Mouse (Mus musculus) MEL (cell line): Measurements from ENCODE around the gene Arl13b. TPM values are rescaled to one million over a fixed set of nuclear protein-coding genes. Genes with fewer than 3 reads are reported as not detected.

ENCODE experiments used
- DNase-seq: peaks from one replicate; pipeline ENCODE4 v3.0.0; 2011; ENCODE audit warnings: low read depth, low spot score
- H3K27ac ChIP-seq: 2 replicates; pipeline ENCODE4 v1.5.1; 2012; ENCODE audit warnings: low read depth, mild to moderate bottlenecking, control low read depth, low read length, moderate library complexity; ENCODE audit not compliant: control insufficient read depth
- H3K27me3 ChIP-seq, 2 experiments: fragments of 150-350 bp in 1 of 2; sonication (generic) in 1 of 2; 2 replicates each; pipeline ENCODE4 v1.6.1; 2012; ENCODE audit warnings: low read length in 2 of 2, mild to moderate bottlenecking in 2 of 2, improper control_type of control experiment in 1 of 2, moderate library complexity in 1 of 2; ENCODE audit not compliant: insufficient read depth in 2 of 2, control insufficient read depth in 1 of 2
- H3K36me3 ChIP-seq, 2 experiments: 2 replicates each; pipeline ENCODE4 v1.6.1; 2012 to 2014; ENCODE audit warnings: low read length in 2 of 2, improper control_type of control experiment in 1 of 2, inconsistent platforms in 1 of 2, mild to moderate bottlenecking in 1 of 2; ENCODE audit not compliant: insufficient read depth in 2 of 2, control insufficient read depth in 1 of 2
- H3K4me1 ChIP-seq, 2 experiments: fragments of 150-350 bp in 1 of 2; sonication (generic) in 1 of 2; 2 replicates each; pipeline ENCODE4 v1.6.1; 2012; ENCODE audit warnings: low read length in 2 of 2, improper control_type of control experiment in 1 of 2, mild to moderate bottlenecking in 1 of 2; ENCODE audit not compliant: insufficient read depth in 2 of 2, control insufficient read depth in 1 of 2
- H3K4me3 ChIP-seq, 2 experiments: fragments of 150-350 bp in 1 of 2; sonication (generic) in 1 of 2; 2 replicates each; pipeline ENCODE4 v1.5.1; 2012; ENCODE audit warnings: low read depth in 2 of 2, low read length in 2 of 2, mild to moderate bottlenecking in 2 of 2, moderate library complexity in 2 of 2, control low read depth in 1 of 2, improper control_type of control experiment in 1 of 2; ENCODE audit not compliant: control insufficient read depth in 1 of 2, insufficient read depth in 1 of 2
- H3K79me2 ChIP-seq: 2 replicates; pipeline ENCODE4 v1.6.1; 2012; ENCODE audit warnings: mild to moderate bottlenecking, low read length, moderate library complexity; ENCODE audit not compliant: control insufficient read depth, poor library complexity, insufficient read depth
- H3K9ac ChIP-seq: 2 replicates; pipeline ENCODE4 v1.6.1; 2012; ENCODE audit warnings: low read depth, mild to moderate bottlenecking, control low read depth, low read length, moderate library complexity; ENCODE audit not compliant: control insufficient read depth, poor library complexity, severe bottlenecking
- H3K9me3 ChIP-seq: fragments of 150-350 bp; sonication (generic); replicated peaks from 2 replicates; pipeline ENCODE4 v1.6.1; 2012; ENCODE audit warnings: mild to moderate bottlenecking, low read length, improper control_type of control experiment, moderate library complexity; ENCODE audit not compliant: insufficient read depth
- CHD1 ChIP-seq: IDR thresholded peaks from 2 replicates; pipeline ENCODE4 v1.6.1; 2012; ENCODE audit warnings: low read depth, mild to moderate bottlenecking, inconsistent platforms, low read length, improper control_type of control experiment
- E2F4 ChIP-seq: IDR thresholded peaks from 2 replicates; pipeline ENCODE4 v1.6.1; 2011; ENCODE audit warnings: low read depth, low read length, improper control_type of control experiment, borderline replicate concordance
- ETS1 ChIP-seq: IDR thresholded peaks from 2 replicates; pipeline ENCODE4 v1.6.1; 2012; ENCODE audit warnings: low read depth, mild to moderate bottlenecking, inconsistent platforms, low read length, improper control_type of control experiment, moderate library complexity
- JUND ChIP-seq: IDR thresholded peaks from 2 replicates; pipeline ENCODE4 v1.6.1; 2011; ENCODE audit warnings: low read depth, mild to moderate bottlenecking, improper control_type of control experiment, low read length
- MYB ChIP-seq: IDR thresholded peaks from 2 replicates; pipeline ENCODE4 v1.6.1; 2011; ENCODE audit warnings: mild to moderate bottlenecking, low read depth, low read length, improper control_type of control experiment
- NRF1 ChIP-seq: IDR thresholded peaks from 2 replicates; pipeline ENCODE4 v1.6.1; 2014; ENCODE audit warnings: low read depth, mild to moderate bottlenecking, inconsistent platforms, low read length, improper control_type of control experiment, moderate library complexity; ENCODE audit not compliant: poor library complexity, insufficient read depth, severe bottlenecking
- POLR2AphosphoS2 ChIP-seq: IDR thresholded peaks from 2 replicates; pipeline ENCODE4 v1.6.1; 2011; ENCODE audit warnings: low read length, improper control_type of control experiment
- SMC3 ChIP-seq: IDR thresholded peaks from 2 replicates; pipeline ENCODE4 v1.6.1; 2011; ENCODE audit warnings: low read depth, low read length, improper control_type of control experiment
- TBP ChIP-seq: IDR thresholded peaks from 2 replicates; pipeline ENCODE4 v1.8.0; 2011; ENCODE audit warnings: low read depth, low read length, improper control_type of control experiment
- TCF12 ChIP-seq: IDR thresholded peaks from 2 replicates; pipeline ENCODE4 v1.6.1; 2014; ENCODE audit warnings: low read depth, mild to moderate bottlenecking, inconsistent platforms, low read length, improper control_type of control experiment, moderate library complexity
- USF2 ChIP-seq, 2 experiments: IDR thresholded peaks; 2 replicates each; pipeline ENCODE4 v1.6.1; 2011 to 2012; ENCODE audit warnings: improper control_type of control experiment in 2 of 2, low read length in 2 of 2, borderline replicate concordance in 1 of 2, inconsistent platforms in 1 of 2, low read depth in 1 of 2, mild to moderate bottlenecking in 1 of 2; ENCODE audit not compliant: insufficient read depth in 1 of 2
- ZKSCAN1 ChIP-seq: IDR thresholded peaks from 2 replicates; pipeline ENCODE4 v1.6.1; 2012; ENCODE audit warnings: low read depth, mild to moderate bottlenecking, inconsistent platforms, low read length, improper control_type of control experiment, moderate library complexity
- ZNF384 ChIP-seq: IDR thresholded peaks from 2 replicates; pipeline ENCODE4 v1.6.1; 2012; ENCODE audit warnings: low read depth, mild to moderate bottlenecking, inconsistent platforms, low read length, improper control_type of control experiment
- polyA plus RNA-seq, 2 experiments: library from polyadenylated mRNA; stranded (reverse) in 1 of 2; unstranded in 1 of 2; fragments of >175 nt in 1 of 2; fragments of >200 nt in 1 of 2; gene quantifications; 2 replicates each; pipeline versions ENCODE4 v1.2.1 to v1.2.4; 2012; ENCODE audit warnings: low replicate concordance in 2 of 2, low read depth in 1 of 2; ENCODE audit not compliant: insufficient read length in 2 of 2, insufficient read depth in 1 of 2, missing spikeins in 1 of 2
- total RNA-seq: library from RNA; depleted of rRNA; stranded (reverse); fragments of 300-350 nt; gene quantifications from 2 replicates; pipeline ENCODE4 v1.2.3, GENCODE M21; 2012

The Arl13b gene
- total and polyA plus RNA-seq, 3 experiments: 3.2 to 4.3 TPM; not detected in 1

DNA sequence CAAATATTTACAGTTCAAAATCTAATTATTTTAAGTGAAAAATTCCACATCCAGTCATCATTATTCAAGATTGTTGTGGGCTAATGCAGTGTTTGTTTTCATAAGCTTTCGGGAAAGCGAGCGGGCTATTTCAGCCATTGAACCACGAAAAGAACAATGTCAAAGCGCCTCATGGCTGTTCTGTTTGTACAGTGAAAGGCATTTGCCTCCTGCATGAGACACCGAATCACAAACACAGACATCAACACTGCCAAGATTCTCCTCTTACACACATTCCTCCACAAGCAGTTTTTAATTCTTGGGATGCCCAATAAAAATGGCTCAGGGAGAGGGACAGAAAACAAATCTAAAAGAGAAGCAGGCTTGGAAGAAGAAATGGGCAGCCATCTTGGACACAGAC lies 27.2 kb upstream of the Arl13b start:
- Histone ChIP-seq H3K4me3 (no peak overlapping the region), H3K9ac (no peak overlapping the region), H3K79me2 (no peaks in the 10 kb centered on the region), H3K4me1 (no peaks in the 10 kb centered on the region), H3K9me3 (no peaks in the 10 kb centered on the region)
- TF ChIP-seq ZNF384: no peak
- TF ChIP-seq, all 39 proteins: peak for 0
- H3K27ac ChIP-seq: no peak overlapping the region
- no peak for DNase-seq
- no peaks in the 10 kb centered on the region for H3K36me3 ChIP-seq
- no peaks in the 10 kb centered on the region for H3K27me3 ChIP-seq

DNA sequence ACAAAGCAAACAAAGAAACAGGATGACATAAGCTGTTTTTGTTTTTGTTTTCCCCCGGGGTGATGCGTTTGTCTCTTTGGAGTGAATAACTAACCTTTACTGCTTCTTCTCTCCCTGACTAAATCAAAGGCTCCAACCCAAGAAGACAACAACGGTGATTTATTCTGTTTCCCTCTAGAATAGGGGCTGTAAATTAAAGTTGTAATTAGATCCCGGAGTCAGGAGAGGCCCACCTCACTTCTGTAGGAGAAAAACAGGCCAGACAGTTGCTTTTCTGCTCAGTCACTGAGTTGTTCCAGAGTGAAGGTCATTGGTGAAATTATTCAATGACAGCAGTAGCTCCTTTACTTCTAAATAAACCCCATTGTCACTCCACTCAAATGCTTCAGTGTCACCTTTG lies 26.3 kb upstream of the Arl13b start:
- TF ChIP-seq SMC3: no peak
- Histone ChIP-seq H3K9ac (no peak overlapping the region), H3K4me1 (no peaks in the 10 kb centered on the region), H3K9me3 (no peaks in the 10 kb centered on the region), H3K27me3 (no peaks in the 10 kb centered on the region), H3K4me3 (no peak overlapping the region), H3K36me3 (no peaks in the 10 kb centered on the region), H3K27ac (no peak overlapping the region), H3K79me2 (no peaks in the 10 kb centered on the region)
- DNase-seq: no peak

DNA sequence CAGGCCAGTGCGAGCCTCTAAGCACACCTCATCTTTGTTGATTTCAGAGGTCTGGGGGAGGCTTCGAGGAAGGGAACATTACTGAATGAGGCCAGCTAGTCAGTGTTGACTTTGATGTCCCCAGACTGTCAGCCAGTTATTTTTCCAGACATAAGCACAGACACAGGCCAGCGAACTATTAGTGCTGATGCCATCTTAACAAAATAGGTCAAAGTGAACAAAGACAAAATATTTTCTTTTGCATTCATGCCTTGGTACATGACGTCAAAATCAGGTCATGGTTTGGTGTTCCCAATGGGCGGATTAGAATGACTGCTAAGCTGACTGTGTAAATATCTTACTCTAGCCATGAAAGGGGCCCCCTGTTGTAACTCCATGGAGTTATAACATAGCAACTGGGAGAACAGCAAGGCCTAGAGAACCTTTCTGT lies 25.9 kb upstream of the Arl13b start:
- no peak overlapping the region for H3K9ac ChIP-seq
- H3K9me3 ChIP-seq: no peaks in the 10 kb centered on the region
- H3K4me3 ChIP-seq: no peak overlapping the region
- no peaks in the 10 kb centered on the region for H3K79me2 ChIP-seq
- H3K27me3 ChIP-seq: no peaks in the 10 kb centered on the region
- no peak for DNase-seq
- H3K4me1 ChIP-seq: no peaks in the 10 kb centered on the region
- no peak overlapping the region for H3K27ac ChIP-seq
- TF ChIP-seq CHD1: no peak
- no peak for TF ChIP-seq MYB
- TF ChIP-seq TCF12: no peak
- no peak for TF ChIP-seq TBP
- no peak for TF ChIP-seq E2F4
- TF ChIP-seq USF2 (IDR thresholded peaks at IDR 0.05; ENCODE audit: borderline replicate concordance in 1 of 2, insufficient read depth in 1 of 2, low read depth in 1 of 2, low read length in 2 of 2): no peak
- no peak for TF ChIP-seq ETS1
- no peak for TF ChIP-seq JUND
- no peak for TF ChIP-seq POLR2AphosphoS2
- no peak for TF ChIP-seq NRF1
- no peak for TF ChIP-seq ZKSCAN1
- H3K36me3 ChIP-seq: no peaks in the 10 kb centered on the region
